Mouse (Mus musculus) liver, adult 2 months (tissue): ENCODE data around the gene Gm2310. TPM values are rescaled to one million over a fixed set of nuclear protein-coding genes. Genes with fewer than 3 reads are reported as not detected.
"Not testable (repeated sequence)": the region's sequence is repeated elsewhere in the genome, so short reads cannot be mapped to it uniquely, and the experiment has no call there.

Source experiments
- DNase-seq: peaks from one replicate; pipeline ENCODE4 v3.0.0-alpha.2; 2011; ENCODE audit warnings: low read depth, low spot score; ENCODE audit errors: extremely low read depth
- H3K27ac ChIP-seq: fragments of 200-500 bp; replicated peaks from 2 replicates; pipeline ENCODE4 v1.5.1; 2012; ENCODE audit warnings: low read depth, mild to moderate bottlenecking, control low read depth, inconsistent platforms, low read length; ENCODE audit not compliant: insufficient read depth
- H3K27me3 ChIP-seq: fragments of 200-500 bp; 2 replicates; pipeline ENCODE4 v1.6.1; 2012; ENCODE audit warnings: mild to moderate bottlenecking, moderate library complexity, low read length, inconsistent platforms; ENCODE audit not compliant: control insufficient read depth, insufficient read depth
- H3K36me3 ChIP-seq: fragments of 200-500 bp; 2 replicates; pipeline ENCODE4 v1.6.1; 2012; ENCODE audit warnings: low read length, inconsistent platforms; ENCODE audit not compliant: control insufficient read depth, insufficient read depth
- H3K4me1 ChIP-seq: fragments of 200-500 bp; 2 replicates; pipeline ENCODE4 v1.6.1; 2011; ENCODE audit warnings: low read length; ENCODE audit not compliant: control insufficient read depth, insufficient read depth
- H3K4me3 ChIP-seq: fragments of 200-500 bp; 2 replicates; pipeline ENCODE4 v1.5.1; 2011; ENCODE audit warnings: low read depth, mild to moderate bottlenecking, control low read depth, low read length, moderate library complexity; ENCODE audit not compliant: insufficient read depth
- H3K79me2 ChIP-seq: fragments of 200-500 bp; 2 replicates; pipeline ENCODE4 v1.6.1; 2012; ENCODE audit warnings: inconsistent platforms, mild to moderate bottlenecking, low read length, moderate library complexity; ENCODE audit not compliant: control insufficient read depth, insufficient read depth
- H3K9ac ChIP-seq: fragments of 200-500 bp; 2 replicates; pipeline ENCODE4 v1.6.1; 2012; ENCODE audit warnings: low read depth, mild to moderate bottlenecking, control low read depth, inconsistent platforms, low read length
- CTCF ChIP-seq: fragments of 200-500 bp; IDR thresholded peaks from 2 replicates; pipeline ENCODE4 v1.5.1; 2011; ENCODE audit warnings: low read depth, low read length, control low read depth
- POLR2A ChIP-seq: fragments of 200-500 bp; IDR thresholded peaks from 2 replicates; pipeline ENCODE4 v1.6.1; 2011; ENCODE audit warnings: low read length, control low read depth; ENCODE audit not compliant: insufficient read depth; ENCODE audit errors: extremely low read depth
- WGBS: fragments of 180-500 bp; shearing (Covaris S2); methylation state at CpG from one replicate; pipeline ENCODE4 v1.1.7; 2018; 5-methylcytosine and 5-hydroxymethylcytosine counted together
- polyA plus RNA-seq: library from polyadenylated mRNA; depleted of rRNA; stranded (reverse); fragments of >200 nt; gene quantifications from 2 replicates; pipeline ENCODE4 v1.2.3, GENCODE M21; 2012; rRNA removed
- total RNA-seq: library from RNA; depleted of rRNA; stranded (reverse); fragments of >200 nt; gene quantifications from 2 replicates; pipeline ENCODE4 v1.2.3, GENCODE M21; 2014; rRNA removed

Gm2310 gene
- not detected in 2 replicates for total RNA-seq
- polyA plus RNA-seq, result not detected in 2 replicates

DNA sequence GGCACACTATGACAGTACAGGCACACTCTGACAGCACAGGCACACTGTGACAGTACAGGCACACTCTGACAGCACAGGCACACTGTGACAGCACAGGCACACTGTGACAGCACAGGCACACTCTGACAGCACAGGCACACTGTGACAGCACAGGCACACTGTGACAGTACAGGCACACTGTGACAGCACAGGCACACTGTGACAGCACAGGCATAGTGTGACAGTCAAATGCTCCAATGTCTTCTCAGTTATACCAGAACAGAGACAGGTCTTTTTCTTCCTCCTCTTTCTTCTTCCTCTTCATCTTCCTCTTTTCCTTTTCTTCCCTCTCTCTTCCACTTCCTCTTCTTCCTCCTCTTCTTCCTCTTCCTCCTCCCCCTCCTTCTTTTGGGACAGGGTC is at the start of gene Gm2310:
TSS of gene Gm2310 (minus strand) at position 101 of the 400 bp plus-strand sequence.
- not testable (repeated sequence) for H3K9ac ChIP-seq

GRCm38 (mm10) chr15:8568645-8569528 is 49.1 kb upstream of the Gm2310 start:
- Histone ChIP-seq H3K9ac (peak overlapping the region; percentile 40), H3K79me2 (no peaks in the 10 kb centered on the region), H3K4me3 (peak overlapping the region; percentile 72), H3K27me3 (no peaks in the 10 kb centered on the region), H3K4me1 (peaks cover 2% of the 10 kb centered on the region; the same call in 1 of the 2 replicates), H3K27ac (no peak overlapping the region), H3K36me3 (no peaks in the 10 kb centered on the region)
- TF ChIP-seq CTCF, result no peak
- DNase-seq, result peak; percentile 39
- under 1% methylated on average over 61 of the region's 61 CpGs for WGBS

More for the DNA sequence above, at the start of gene Gm2310:
- H3K27ac ChIP-seq, H3K4me3 ChIP-seq, H3K79me2 ChIP-seq, DNase-seq, H3K4me1 ChIP-seq, H3K36me3 ChIP-seq, H3K27me3 ChIP-seq: not testable (repeated sequence)

DNA sequence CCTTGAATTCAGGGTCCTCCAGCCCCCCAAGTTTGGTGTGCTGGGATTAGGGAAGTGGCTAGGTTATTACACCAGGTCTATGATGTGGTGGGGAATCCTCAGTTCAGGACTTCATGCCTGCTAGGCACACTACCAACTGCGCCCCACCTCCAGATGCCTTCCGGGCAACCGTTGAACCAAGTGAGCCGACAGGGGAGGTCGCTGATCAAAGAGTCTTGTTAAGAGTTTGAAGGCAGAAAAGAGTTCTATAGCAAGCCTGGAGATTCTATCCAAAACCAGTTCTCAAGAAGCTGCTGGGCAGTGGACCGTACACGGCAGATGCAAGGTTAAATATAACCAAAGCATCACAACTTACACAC is 48.5 kb upstream of the Gm2310 start:
- Histone ChIP-seq H3K4me3 (peak overlapping the region; percentile 72; the same call in 1 of the 2 replicates), H3K36me3 (no peaks in the 10 kb centered on the region), H3K79me2 (no peaks in the 10 kb centered on the region), H3K9ac (no peak overlapping the region), H3K27ac (no peak overlapping the region), H3K27me3 (no peaks in the 10 kb centered on the region), H3K4me1 (peaks cover 2% of the 10 kb centered on the region; the same call in 1 of the 2 replicates)
- no peak for TF ChIP-seq CTCF
- no peak for TF ChIP-seq POLR2A
- DNase-seq, result no peak
- WGBS, result 22% methylated on average over 7 of the region's 7 CpGs

GRCm38 (mm10) chr15:8565416-8565815 is 45.7 kb upstream of the Gm2310 start:
- no peaks in the 10 kb centered on the region for H3K79me2 ChIP-seq
- 54% methylated on average over 6 of the region's 6 CpGs for WGBS
- DNase-seq, result peak; percentile 23
- TF ChIP-seq POLR2A (no peak), CTCF (no peak)
- H3K27me3 ChIP-seq, result no peaks in the 10 kb centered on the region
- no peaks in the 10 kb centered on the region for H3K36me3 ChIP-seq
- H3K4me1 ChIP-seq, result peaks cover 2% of the 10 kb centered on the region; the same call in 1 of the 2 replicates
- no peak overlapping the region for H3K4me3 ChIP-seq
- H3K9ac ChIP-seq, result no peak overlapping the region
- no peak overlapping the region for H3K27ac ChIP-seq

DNA sequence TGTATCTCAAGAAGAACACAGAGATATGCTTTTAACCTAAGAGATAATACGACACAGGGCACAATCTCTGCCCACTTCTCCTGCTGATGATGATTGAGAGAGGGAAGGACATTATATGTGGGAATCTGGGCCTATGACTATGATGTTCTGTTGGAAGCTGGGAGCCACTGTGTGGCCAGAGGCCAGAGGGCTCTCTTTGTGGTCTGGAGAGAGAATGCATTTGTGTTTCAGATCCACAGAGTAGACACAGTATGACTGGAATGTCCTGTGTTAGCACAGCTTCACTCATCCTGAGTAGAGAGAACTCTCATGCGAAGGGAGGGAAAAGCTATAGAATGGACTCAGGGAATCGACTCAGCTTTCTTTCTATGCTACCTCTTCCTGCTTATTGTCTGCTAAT is 44.6 kb upstream of the Gm2310 start:
- WGBS, result 88% methylated on average over 3 of the region's 3 CpGs
- H3K4me3 ChIP-seq, result no peak overlapping the region
- H3K79me2 ChIP-seq, result no peaks in the 10 kb centered on the region
- no peak overlapping the region for H3K9ac ChIP-seq
- no peak overlapping the region for H3K27ac ChIP-seq
- H3K36me3 ChIP-seq, result no peaks in the 10 kb centered on the region
- H3K4me1 ChIP-seq, result no peaks in the 10 kb centered on the region
- TF ChIP-seq POLR2A (no peak), CTCF (no peak)
- H3K27me3 ChIP-seq, result no peaks in the 10 kb centered on the region
- no peak for DNase-seq
